Mouse (Mus musculus) embryonic fibroblast, embryonic 13.5 days (primary cell): Measurements from ENCODE around the gene Gpr15. TPM values are rescaled to one million over a fixed set of nuclear protein-coding genes. Genes with fewer than 3 reads are reported as not detected.

ENCODE experiments used
- H3K27ac ChIP-seq: 2 replicates; pipeline ENCODE4 v1.5.1; 2012; ENCODE audit warnings: low read length, control low read depth, inconsistent platforms; ENCODE audit not compliant: insufficient read depth
- H3K4me1 ChIP-seq: 2 replicates; pipeline ENCODE4 v1.6.1; 2011; ENCODE audit warnings: low read length; ENCODE audit not compliant: control insufficient read depth, insufficient read depth
- H3K4me3 ChIP-seq: 2 replicates; pipeline ENCODE4 v1.5.1; 2011; ENCODE audit warnings: mild to moderate bottlenecking, control low read depth, low read length; ENCODE audit not compliant: insufficient read depth
- CTCF ChIP-seq: IDR thresholded peaks from 2 replicates; pipeline ENCODE4 v1.5.1; 2011; ENCODE audit warnings: mild to moderate bottlenecking, control low read depth, low read length, moderate library complexity, borderline replicate concordance; ENCODE audit not compliant: insufficient read depth
- POLR2A ChIP-seq: IDR thresholded peaks from 2 replicates; pipeline ENCODE4 v1.6.1; 2011; ENCODE audit warnings: low read depth, mild to moderate bottlenecking, control low read depth, low read length, moderate library complexity
- polyA plus RNA-seq: library from polyadenylated mRNA; stranded (reverse); fragments of >200 nt; gene quantifications from 2 replicates; pipeline ENCODE4 v1.2.4, GENCODE M21; 2011; ENCODE audit warnings: low read depth; ENCODE audit not compliant: missing spikeins, insufficient read length

Gene Gpr15
- polyA plus RNA-seq, 1 experiment, result not detected

GRCm38 (mm10) chr16:58676156-58676555, 42.7 kb downstream of the Gpr15 start:
- H3K4me1 ChIP-seq, result no peaks in the 10 kb centered on the region
- no peak overlapping the region for H3K27ac ChIP-seq
- TF ChIP-seq CTCF (no peak), POLR2A (no peak)
- no peak overlapping the region for H3K4me3 ChIP-seq

GRCm38 (mm10) chr16:58675256-58675655, 43.6 kb downstream of the Gpr15 start:
- Histone ChIP-seq H3K27ac (no peak overlapping the region), H3K4me3 (no peak overlapping the region), H3K4me1 (no peaks in the 10 kb centered on the region)
- no peak for TF ChIP-seq POLR2A
- no peak for TF ChIP-seq CTCF

- H3K4me1 ChIP-seq, result no peaks in the 10 kb centered on the region
- TF ChIP-seq CTCF, result no peak
- no peak for TF ChIP-seq POLR2A
- no peak overlapping the region for H3K4me3 ChIP-seq
These were observed 45.0 kb downstream of the Gpr15 start for GRCm38 (mm10) chr16:58673811-58674410.

GRCm38 (mm10) chr16:58672396-58672795, 46.5 kb downstream of the Gpr15 start:
- TF ChIP-seq CTCF, result no peak
- no peak for TF ChIP-seq POLR2A
- Histone ChIP-seq H3K27ac (no peak overlapping the region), H3K4me3 (no peak overlapping the region), H3K4me1 (no peaks in the 10 kb centered on the region)

More at GRCm38 (mm10) chr16:58673811-58674410, 45.0 kb downstream of the Gpr15 start:
- no peak overlapping the region for H3K27ac ChIP-seq

GRCm38 (mm10) chr16:58671212-58671985, 47.5 kb downstream of the Gpr15 start:
- peak overlapping the region; percentile 62 for H3K4me3 ChIP-seq
- H3K27ac ChIP-seq, result no peak overlapping the region
- no peaks in the 10 kb centered on the region for H3K4me1 ChIP-seq
- TF ChIP-seq POLR2A (no peak), CTCF (no peak)

GRCm38 (mm10) chr16:58670643-58671042, 48.2 kb downstream of the Gpr15 start:
- Histone ChIP-seq H3K4me1 (no peaks in the 10 kb centered on the region), H3K4me3 (peak overlapping the region; percentile 62), H3K27ac (no peak overlapping the region)
- TF ChIP-seq CTCF, result no peak
- no peak for TF ChIP-seq POLR2A

- TF ChIP-seq POLR2A, result peak; percentile 86
- TF ChIP-seq CTCF, result no peak
- H3K4me1 ChIP-seq, result no peaks in the 10 kb centered on the region
These were observed 48.8 kb downstream of the Gpr15 start, which contains the start of gene Cpox for GRCm38 (mm10) chr16:58669917-58670630. Cpox (plus strand) TSS chr16:58670292.

GRCm38 (mm10) chr16:58669264-58669663, 49.6 kb downstream of the Gpr15 start:
- H3K4me1 ChIP-seq, result no peaks in the 10 kb centered on the region
- H3K4me3 ChIP-seq, result no peak overlapping the region
- TF ChIP-seq CTCF, result no peak
- no peak for TF ChIP-seq POLR2A
- H3K27ac ChIP-seq, result peak overlapping the region; percentile 68; the same call in 1 of the 2 replicates

More at GRCm38 (mm10) chr16:58669917-58670630, 48.8 kb downstream of the Gpr15 start, which contains the start of gene Cpox:
- H3K4me3 ChIP-seq, result peak within 1 kb of the TSS; percentile 62
- H3K27ac ChIP-seq, result peak within 1 kb of the TSS; percentile 68; the same call in 1 of the 2 replicates

GRCm38 (mm10) chr16:58668586-58668985, 50.3 kb downstream of the Gpr15 start:
- TF ChIP-seq POLR2A, result no peak
- no peak for TF ChIP-seq CTCF
- peak overlapping the region; percentile 68; the same call in 1 of the 2 replicates for H3K27ac ChIP-seq
- no peak overlapping the region for H3K4me3 ChIP-seq
- H3K4me1 ChIP-seq, result no peaks in the 10 kb centered on the region

Other genes starting within 250 kb of the Gpr15 start
- gene St3gal6, start 194.8 kb downstream of the Gpr15 start, polyA plus RNA-seq, result 8.0 and 11.2 TPM in 2 replicates
- gene Gm813, start 102.1 kb downstream of the Gpr15 start, polyA plus RNA-seq, result not detected in 2 replicates
- gene E330017A01Rik, start 80.3 kb downstream of the Gpr15 start, polyA plus RNA-seq, result not detected in 2 replicates
- gene Cpox, start 48.8 kb downstream of the Gpr15 start, polyA plus RNA-seq, result 30.4 and 33.2 TPM in 2 replicates
- gene Cldnd1, start 8.8 kb upstream of the Gpr15 start, polyA plus RNA-seq, result 98.1 and 112 TPM in 2 replicates
- gene Olfr172, start 44.1 kb upstream of the Gpr15 start, polyA plus RNA-seq, result not detected in 2 replicates
- not detected in 2 replicates for gene Olfr173, start 81.2 kb upstream of the Gpr15 start, polyA plus RNA-seq
- not detected in 2 replicates for gene Olfr175-ps1, start 107.7 kb upstream of the Gpr15 start, polyA plus RNA-seq
- gene Olfr177, start 155.7 kb upstream of the Gpr15 start, polyA plus RNA-seq, result not detected in 2 replicates
- gene Olfr178, start 173.0 kb upstream of the Gpr15 start, polyA plus RNA-seq, result not detected in 2 replicates
- not detected in 2 replicates for gene Olfr181, start 209.7 kb upstream of the Gpr15 start, polyA plus RNA-seq
- gene Olfr180, start 210.3 kb upstream of the Gpr15 start, polyA plus RNA-seq, result not detected in 2 replicates